Mouse (Mus musculus) bone marrow macrophage, adult 2 months (primary cell): ENCODE data around the gene Nol7. TPM values are rescaled to one million over a fixed set of nuclear protein-coding genes. Genes with fewer than 3 reads are reported as not detected.

ENCODE experiments used
- H3K27ac ChIP-seq: 2 replicates; pipeline ENCODE4 v1.5.1; 2012; ENCODE audit warnings: low read depth, low read length; ENCODE audit not compliant: insufficient read depth
- H3K4me1 ChIP-seq: 2 replicates; pipeline ENCODE4 v1.6.1; 2012; ENCODE audit warnings: low read length; ENCODE audit not compliant: control insufficient read depth, insufficient read depth
- H3K4me3 ChIP-seq: 2 replicates; pipeline ENCODE4 v1.5.1; 2012; ENCODE audit warnings: mild to moderate bottlenecking, low read length, moderate library complexity; ENCODE audit not compliant: insufficient read depth
- CTCF ChIP-seq: IDR thresholded peaks from 2 replicates; pipeline ENCODE4 v1.5.1; 2012; ENCODE audit warnings: low read depth, mild to moderate bottlenecking, low read length, moderate library complexity
- POLR2A ChIP-seq: IDR thresholded peaks from 2 replicates; pipeline ENCODE4 v1.6.1; 2012; ENCODE audit warnings: mild to moderate bottlenecking, low read depth, low read length, borderline replicate concordance
- polyA plus RNA-seq: library from polyadenylated mRNA; stranded (reverse); fragments of >200 nt; gene quantifications from 2 replicates; pipeline ENCODE4 v1.2.4, GENCODE M21; 2012; ENCODE audit not compliant: missing spikeins, insufficient read depth, insufficient read length

The Nol7 gene
- polyA plus RNA-seq, 1 experiment, result 81.1 TPM

- H3K27ac ChIP-seq, result no peak overlapping the region
- H3K4me3 ChIP-seq, result no peak overlapping the region
- TF ChIP-seq CTCF, result no peak
- TF ChIP-seq POLR2A, result no peak
- peaks cover 32% of the 10 kb centered on the region for H3K4me1 ChIP-seq
Observed at GRCm38 (mm10) chr13:43452177-43452576, 54.0 kb downstream of the Nol7 start.

- TF ChIP-seq CTCF (no peak), POLR2A (no peak)
- H3K4me1 ChIP-seq, result peaks cover 30% of the 10 kb centered on the region
- no peak overlapping the region for H3K4me3 ChIP-seq
- H3K27ac ChIP-seq, result no peak overlapping the region
Observed at GRCm38 (mm10) chr13:43452843-43453605, 54.8 kb downstream of the Nol7 start.

- H3K4me1 ChIP-seq, result peaks cover 33% of the 10 kb centered on the region
- TF ChIP-seq CTCF, result no peak
- H3K27ac ChIP-seq, result no peak overlapping the region
- H3K4me3 ChIP-seq, result no peak overlapping the region
Observed at GRCm38 (mm10) chr13:43454431-43454830, 56.2 kb downstream of the Nol7 start.

Other genes starting within 250 kb of the Nol7 start
- 15.1 and 17.8 TPM in 2 replicates for gene Tbc1d7, start 226.9 kb upstream of the Nol7 start, polyA plus RNA-seq
- 0.31 and 0.35 TPM in 2 replicates for gene Gfod1, start 94.2 kb upstream of the Nol7 start, polyA plus RNA-seq
- 6.7 and 8.3 TPM in 2 replicates for gene Sirt5, start 32.9 kb upstream of the Nol7 start, polyA plus RNA-seq
- gene Ranbp9, start 82.9 kb downstream of the Nol7 start, polyA plus RNA-seq, result 67.9 and 82.6 TPM in 2 replicates
- gene Mcur1, start 161.8 kb downstream of the Nol7 start, polyA plus RNA-seq, result 40.0 and 40.2 TPM in 2 replicates
- not detected in 2 replicates for gene Rnf182, start 217.3 kb downstream of the Nol7 start, polyA plus RNA-seq